Mouse (Mus musculus) liver, embryonic 12.5 days (tissue): ENCODE results near the gene Bmpr1b. TPM values are rescaled to one million over a fixed set of nuclear protein-coding genes. Genes with fewer than 3 reads are reported as not detected.

Experiments
- ATAC-seq: fragments of 200-750 bp; cut with Nextera tagmentation; 2 replicates; pipeline ENCODE4 v1.8.0; 2017; ENCODE audit warnings: moderate number of reproducible peaks, mild to moderate bottlenecking, moderate library complexity
- H3K27ac ChIP-seq: fragments of 300-500 bp; sonication (generic); 2 replicates; pipeline ENCODE4 v1.5.1; 2016; ENCODE audit warnings: mild to moderate bottlenecking
- H3K27me3 ChIP-seq: fragments of 300-500 bp; sonication (generic); replicated peaks from 2 replicates; pipeline ENCODE4 v1.6.1; 2016; ENCODE audit warnings: mild to moderate bottlenecking, moderate library complexity
- H3K36me3 ChIP-seq: fragments of 300-500 bp; sonication (generic); 2 replicates; pipeline ENCODE4 v1.6.1; 2016; ENCODE audit warnings: mild to moderate bottlenecking, moderate library complexity
- H3K4me1 ChIP-seq: fragments of 300-500 bp; sonication (generic); 2 replicates; pipeline ENCODE4 v1.6.1; 2016
- H3K4me2 ChIP-seq: fragments of 300-500 bp; sonication (generic); 2 replicates; pipeline ENCODE4 v1.6.1; 2016; ENCODE audit warnings: mild to moderate bottlenecking, moderate library complexity
- H3K4me3 ChIP-seq: fragments of 300-500 bp; sonication (generic); 2 replicates; pipeline ENCODE4 v1.5.1; 2016; ENCODE audit warnings: mild to moderate bottlenecking, moderate library complexity
- H3K9ac ChIP-seq: fragments of 300-500 bp; sonication (generic); 2 replicates; pipeline ENCODE4 v1.6.1; 2016; ENCODE audit warnings: mild to moderate bottlenecking, moderate library complexity
- H3K9me3 ChIP-seq: fragments of 300-500 bp; sonication (generic); replicated peaks from 2 replicates; pipeline ENCODE4 v1.6.1; 2016; ENCODE audit warnings: mild to moderate bottlenecking, moderate library complexity
- WGBS: fragments of 180-500 bp; shearing (Covaris S2); methylation state at CpG from one replicate; pipeline ENCODE4 v1.1.7; 2016; ENCODE audit not compliant: insufficient replicate concordance; 5-methylcytosine and 5-hydroxymethylcytosine counted together
- polyA plus RNA-seq: library from polyadenylated mRNA; unstranded; fragments of >200 nt; fragmentation: Nextera tagmentation; extraction: Ambion mirVana; gene quantifications from 2 replicates; pipeline ENCODE4 v1.2.1, GENCODE M21; 2016

The Bmpr1b gene
- polyA plus RNA-seq, 1 experiment from 2014 or later = 0.45 TPM

GRCm38 (mm10) chr3:141921161-141921560, 248.1 kb downstream of the Bmpr1b start:
- H3K4me3 ChIP-seq = no peak overlapping the region
- H3K9ac ChIP-seq = no peak overlapping the region
- WGBS = 38% methylated on average over 4 of the region's 4 CpGs
- H3K27me3 ChIP-seq = no peaks in the 10 kb centered on the region
- H3K27ac ChIP-seq = no peak overlapping the region
- no peaks in the 10 kb centered on the region for H3K4me1 ChIP-seq
- no peaks in the 10 kb centered on the region for H3K36me3 ChIP-seq
- no peaks in the 10 kb centered on the region for H3K9me3 ChIP-seq
- no peak overlapping the region for H3K4me2 ChIP-seq
- ATAC-seq = no peak

- WGBS = 66% methylated on average over 3 of the region's 3 CpGs
- Histone ChIP-seq H3K9me3 (no peaks in the 10 kb centered on the region), H3K27ac (no peak overlapping the region), H3K27me3 (no peaks in the 10 kb centered on the region), H3K4me1 (no peaks in the 10 kb centered on the region), H3K4me2 (no peak overlapping the region), H3K4me3 (no peak overlapping the region), H3K9ac (no peak overlapping the region), H3K36me3 (no peaks in the 10 kb centered on the region)
- no peak for ATAC-seq
Measured at GRCm38 (mm10) chr3:141919661-141920060, 249.6 kb downstream of the Bmpr1b start.

- Histone ChIP-seq H3K27me3 (no peaks in the 10 kb centered on the region), H3K4me3 (no peak overlapping the region), H3K4me2 (no peak overlapping the region), H3K4me1 (no peaks in the 10 kb centered on the region), H3K27ac (no peak overlapping the region), H3K9me3 (no peaks in the 10 kb centered on the region), H3K9ac (no peak overlapping the region), H3K36me3 (no peaks in the 10 kb centered on the region)
- WGBS = 53% methylated on average over 4 of the region's 4 CpGs
- ATAC-seq = no peak
Measured at GRCm38 (mm10) chr3:141917166-141917565, 252.1 kb downstream of the Bmpr1b start.

- Histone ChIP-seq H3K27me3 (no peaks in the 10 kb centered on the region), H3K4me2 (no peak overlapping the region), H3K9ac (no peak overlapping the region), H3K36me3 (no peaks in the 10 kb centered on the region), H3K27ac (no peak overlapping the region), H3K4me3 (no peak overlapping the region), H3K4me1 (no peaks in the 10 kb centered on the region), H3K9me3 (no peaks in the 10 kb centered on the region)
- WGBS = 70% methylated on average over 3 of the region's 3 CpGs
- no peak for ATAC-seq
Measured at GRCm38 (mm10) chr3:141915995-141916394, 253.2 kb downstream of the Bmpr1b start.

- Histone ChIP-seq H3K9ac (no peak overlapping the region), H3K4me1 (no peaks in the 10 kb centered on the region), H3K27ac (no peak overlapping the region), H3K4me3 (no peak overlapping the region), H3K27me3 (no peaks in the 10 kb centered on the region), H3K36me3 (no peaks in the 10 kb centered on the region), H3K4me2 (no peak overlapping the region), H3K9me3 (no peaks in the 10 kb centered on the region)
- ATAC-seq = no peak
- 56% methylated on average over 3 of the region's 3 CpGs for WGBS
Measured at GRCm38 (mm10) chr3:141914588-141914987, 254.6 kb downstream of the Bmpr1b start.

GRCm38 (mm10) chr3:141909136-141909535, 260.1 kb downstream of the Bmpr1b start:
- H3K9ac ChIP-seq = no peak overlapping the region
- H3K27ac ChIP-seq = no peak overlapping the region
- H3K4me1 ChIP-seq = no peaks in the 10 kb centered on the region
- no peak overlapping the region for H3K4me2 ChIP-seq
- no peak overlapping the region for H3K4me3 ChIP-seq
- H3K27me3 ChIP-seq = no peaks in the 10 kb centered on the region
- no peaks in the 10 kb centered on the region for H3K9me3 ChIP-seq
- no peak for ATAC-seq
- H3K36me3 ChIP-seq = no peaks in the 10 kb centered on the region
- WGBS = 68% methylated on average over 2 of the region's 2 CpGs

- Histone ChIP-seq H3K4me1 (no peaks in the 10 kb centered on the region), H3K27ac (no peak overlapping the region), H3K4me2 (no peak overlapping the region), H3K9me3 (no peaks in the 10 kb centered on the region), H3K36me3 (no peaks in the 10 kb centered on the region), H3K4me3 (no peak overlapping the region), H3K9ac (no peak overlapping the region), H3K27me3 (no peaks in the 10 kb centered on the region)
- 60% methylated on average over 6 of the region's 6 CpGs for WGBS
- no peak for ATAC-seq
Measured at GRCm38 (mm10) chr3:141905903-141906623, 263.2 kb downstream of the Bmpr1b start.

GRCm38 (mm10) chr3:141900361-141900760, 268.9 kb downstream of the Bmpr1b start:
- 63% methylated on average over 3 of the region's 3 CpGs for WGBS

GRCm38 (mm10) chr3:141899521-141899920, 269.7 kb downstream of the Bmpr1b start:
- H3K36me3 ChIP-seq = no peaks in the 10 kb centered on the region
- no peaks in the 10 kb centered on the region for H3K9me3 ChIP-seq
- WGBS = 60% methylated on average over 2 of the region's 2 CpGs
- H3K4me3 ChIP-seq = no peak overlapping the region
- no peak overlapping the region for H3K4me2 ChIP-seq
- no peak overlapping the region for H3K27ac ChIP-seq
- no peaks in the 10 kb centered on the region for H3K4me1 ChIP-seq
- H3K9ac ChIP-seq = no peak overlapping the region
- no peaks in the 10 kb centered on the region for H3K27me3 ChIP-seq
- no peak for ATAC-seq

More at GRCm38 (mm10) chr3:141900361-141900760, 268.9 kb downstream of the Bmpr1b start:
- Histone ChIP-seq H3K27me3 (no peaks in the 10 kb centered on the region), H3K4me1 (no peaks in the 10 kb centered on the region), H3K4me3 (no peak overlapping the region), H3K27ac (no peak overlapping the region), H3K9ac (no peak overlapping the region), H3K9me3 (no peaks in the 10 kb centered on the region), H3K4me2 (no peak overlapping the region), H3K36me3 (no peaks in the 10 kb centered on the region)
- no peak for ATAC-seq

GRCm38 (mm10) chr3:141897698-141898097, 271.5 kb downstream of the Bmpr1b start:
- H3K9ac ChIP-seq = no peak overlapping the region
- WGBS = 75% methylated on average over 4 of the region's 4 CpGs
- no peak overlapping the region for H3K4me3 ChIP-seq
- no peak overlapping the region for H3K4me2 ChIP-seq
- ATAC-seq = no peak
- H3K27me3 ChIP-seq = no peaks in the 10 kb centered on the region
- H3K9me3 ChIP-seq = no peaks in the 10 kb centered on the region
- H3K27ac ChIP-seq = no peak overlapping the region
- H3K36me3 ChIP-seq = no peaks in the 10 kb centered on the region
- H3K4me1 ChIP-seq = no peaks in the 10 kb centered on the region

- 27% methylated on average over 4 of the region's 4 CpGs for WGBS
- Histone ChIP-seq H3K4me1 (no peaks in the 10 kb centered on the region), H3K9me3 (no peaks in the 10 kb centered on the region), H3K4me2 (no peak overlapping the region), H3K9ac (no peak overlapping the region), H3K36me3 (no peaks in the 10 kb centered on the region), H3K27me3 (no peaks in the 10 kb centered on the region), H3K27ac (no peak overlapping the region), H3K4me3 (no peak overlapping the region)
- ATAC-seq = no peak
Measured at GRCm38 (mm10) chr3:141896870-141897554, 272.2 kb downstream of the Bmpr1b start.

- H3K27me3 ChIP-seq = no peaks in the 10 kb centered on the region
- H3K4me3 ChIP-seq = no peak overlapping the region
- 53% methylated on average over 5 of the region's 5 CpGs for WGBS
- no peak overlapping the region for H3K9ac ChIP-seq
- no peaks in the 10 kb centered on the region for H3K9me3 ChIP-seq
- no peaks in the 10 kb centered on the region for H3K4me1 ChIP-seq
- H3K4me2 ChIP-seq = no peak overlapping the region
- no peak overlapping the region for H3K27ac ChIP-seq
- ATAC-seq = no peak
- H3K36me3 ChIP-seq = no peaks in the 10 kb centered on the region
Measured at GRCm38 (mm10) chr3:141895096-141895495, 274.1 kb downstream of the Bmpr1b start.
